In genomic region chr13:5864265-5865097, GRCm38 (mm10) we compare ENCODE assay signal across 8 mouse cellular contexts. TPM values are rescaled to one million over a fixed set of nuclear protein-coding genes. Genes with fewer than 3 reads are reported as not detected.
DNase-seq lines count a peak whose midpoint lies in the region; ATAC-seq and TF ChIP-seq lines count a peak whose summit lies in the region.

No protein-coding gene starts in this region.

- intact Hi-C loops in left cerebral cortex, adult 2 months (cut with DNase I): loop anchor here (1.0 to 5.0 kb wide), 7 partner anchors 328 to 1092 kb away; partner anchors contain the start of gene Pitrm1

- no peak for TF ChIP-seq CTCF in left cerebral cortex, adult 2 months (IDR thresholded peaks at IDR 0.05)

- 23% methylated on average over 10 of the region's 10 CpGs for WGBS in heart, embryonic 11.5 days (ENCODE audit: insufficient replicate concordance)
- WGBS in liver, embryonic 12.5 days (ENCODE audit: insufficient replicate concordance): 19% methylated on average over 10 of the region's 10 CpGs
- WGBS in neural tube, embryonic 15.5 days: 42% methylated on average over 10 of the region's 10 CpGs

- no peak for DNase-seq in left cerebral cortex, adult 2 months (ENCODE audit: extremely low spot score in 1 of 2, low spot score in 2 of 2)
- DNase-seq in left cerebral cortex, adult 9 months (ENCODE audit: low spot score in 2 of 2): no peak
- DNase-seq in right cerebral cortex, postnatal 25 days: no peak
- DNase-seq in gastrocnemius, adult 18-20 months (ENCODE audit: low spot score): no peak

- H3K9me3 ChIP-seq in heart, embryonic 11.5 days (replicated peaks; ENCODE audit: control insufficient read depth, low read length): no peaks in the 10 kb centered on the region
- H3K9me3 ChIP-seq in liver, embryonic 12.5 days (replicated peaks): no peaks in the 10 kb centered on the region
- no peaks in the 10 kb centered on the region for H3K9me3 ChIP-seq in neural tube, embryonic 15.5 days (replicated peaks)

- ATAC-seq in activated CD4-positive, CD25-positive, alpha-beta regulatory T cell, adult 4 months: peak; percentile 33
- no peak for ATAC-seq in heart, embryonic 11.5 days (replicated peaks; ENCODE audit: insufficient number of reproducible peaks, low FRiP score, low TSS enrichment)
- ATAC-seq in liver, embryonic 12.5 days: no peak
- ATAC-seq in neural tube, embryonic 15.5 days (ENCODE audit: low FRiP score): no peak

- H3K4me1 ChIP-seq in heart, embryonic 11.5 days (ENCODE audit: control insufficient read depth, insufficient read depth, low read length): peaks cover 18% of the 10 kb centered on the region
- peaks cover 32% of the 10 kb centered on the region for H3K4me1 ChIP-seq in liver, embryonic 12.5 days
- peaks cover 40% of the 10 kb centered on the region for H3K4me1 ChIP-seq in neural tube, embryonic 15.5 days

- H3K9ac ChIP-seq in heart, embryonic 11.5 days (ENCODE audit: low read depth, low read length): peak overlapping the region; percentile 72
- H3K9ac ChIP-seq in liver, embryonic 12.5 days: peak overlapping the region; percentile 61; the same call in 1 of the 2 replicates
- peak overlapping the region; percentile 40 for H3K9ac ChIP-seq in neural tube, embryonic 15.5 days (replicated peaks)

- no peaks in the 10 kb centered on the region for H3K27me3 ChIP-seq in heart, embryonic 11.5 days (ENCODE audit: control insufficient read depth, insufficient read depth, low read length)
- no peaks in the 10 kb centered on the region for H3K27me3 ChIP-seq in liver, embryonic 12.5 days (replicated peaks)
- H3K27me3 ChIP-seq in neural tube, embryonic 15.5 days (replicated peaks): no peaks in the 10 kb centered on the region

- peak overlapping the region; percentile 63 for H3K4me3 ChIP-seq in left cerebral cortex, adult 2 months
- peak overlapping the region; percentile 77 for H3K4me3 ChIP-seq in heart, embryonic 11.5 days (ENCODE audit: low read depth, low read length)
- peak overlapping the region; percentile 46 for H3K4me3 ChIP-seq in liver, embryonic 12.5 days
- peak overlapping the region; percentile 77 for H3K4me3 ChIP-seq in neural tube, embryonic 15.5 days (replicated peaks)

- H3K27ac ChIP-seq in left cerebral cortex, adult 2 months: peak overlapping the region; percentile 89
- peak overlapping the region; percentile 83 for H3K27ac ChIP-seq in heart, embryonic 11.5 days (ENCODE audit: low read depth, low read length)
- peak overlapping the region; percentile 54; the same call in 1 of the 2 replicates for H3K27ac ChIP-seq in liver, embryonic 12.5 days
- 0 out of 2 replicates have a peak overlapping the region, but pooled peaks have one; percentile 62 for H3K27ac ChIP-seq in neural tube, embryonic 15.5 days (replicated peaks)

- peaks cover 29% of the 10 kb centered on the region for H3K36me3 ChIP-seq in heart, embryonic 11.5 days (ENCODE audit: control insufficient read depth, insufficient read depth, low read length)
- H3K36me3 ChIP-seq in liver, embryonic 12.5 days: peaks cover 46% of the 10 kb centered on the region
- H3K36me3 ChIP-seq in neural tube, embryonic 15.5 days: peaks cover 39% of the 10 kb centered on the region

- H3K4me2 ChIP-seq in heart, embryonic 11.5 days: peak overlapping the region; percentile 74
- peak overlapping the region; percentile 72 for H3K4me2 ChIP-seq in liver, embryonic 12.5 days
- peak overlapping the region; percentile 60 for H3K4me2 ChIP-seq in neural tube, embryonic 15.5 days

RNA-seq across cellular contexts. Expression of gene Klf6, which starts 3.2 kb away (rescaled TPM):
- total RNA-seq in left cerebral cortex, adult 2 months (2021): 10 to 100 TPM; 49.0 to 55.1 TPM
- polyA plus RNA-seq in activated CD4-positive, CD25-positive, alpha-beta regulatory T cell, adult 4 months (2017; shearing (Covaris generic)): 100 to 1,000 TPM; 111 to 134 TPM
- 54.4 and 62.4 TPM in 2 replicates for polyA plus RNA-seq in heart, embryonic 11.5 days (2014; fragmentation: Nextera tagmentation; extraction: Ambion mirVana)
- polyA plus RNA-seq in liver, embryonic 12.5 days (2016; fragmentation: Nextera tagmentation; extraction: Ambion mirVana): 24.7 and 26.3 TPM in 2 replicates
- 88.2 and 90.5 TPM in 2 replicates for polyA plus RNA-seq in neural tube, embryonic 15.5 days (2015; fragmentation: Nextera tagmentation; extraction: Ambion mirVana)
- total RNA-seq in gastrocnemius, adult 18-20 months (2021): 10 to 100 TPM; 23.4 to 34.7 TPM
